Mouse (Mus musculus) lung, postnatal 10 days (tissue): Measurements from ENCODE around the gene Gm28374.
"Not testable (repeated sequence)": the region's sequence is repeated elsewhere in the genome, so short reads cannot be mapped to it uniquely, and the experiment has no call there.

Experiments used
- DNase-seq: peaks from one replicate; pipeline ENCODE4 v3.0.0; 2021

Gm28374 gene

GRCm38 (mm10) chr19:6082156-6082555, at the start of gene Gm28374:
Gene Gm28374, minus strand, starts transcription at chr19:6082256.
- no peak for DNase-seq

- not testable (repeated sequence) for DNase-seq
Observed at GRCm38 (mm10) chr19:6130414-6131128, 48.5 kb upstream of the Gm28374 start.

- DNase-seq: peak; percentile 99
Observed at GRCm38 (mm10) chr19:6127760-6128341, 45.8 kb upstream of the Gm28374 start, which contains the start of gene Snx15. Gene Snx15, minus strand, starts transcription at chr19:6128304.

GRCm38 (mm10) chr19:6126789-6127580, 44.9 kb upstream of the Gm28374 start:
- DNase-seq: no peak

GRCm38 (mm10) chr19:6126289-6126688, 44.2 kb upstream of the Gm28374 start:
- peak; percentile 75 for DNase-seq

GRCm38 (mm10) chr19:6124898-6125297, 42.8 kb upstream of the Gm28374 start:
- no peak for DNase-seq

GRCm38 (mm10) chr19:6123330-6123729, 41.3 kb upstream of the Gm28374 start:
- DNase-seq: peak; percentile 43

GRCm38 (mm10) chr19:6121761-6122160, 39.7 kb upstream of the Gm28374 start:
- no peak for DNase-seq

GRCm38 (mm10) chr19:6118677-6119185, 36.7 kb upstream of the Gm28374 start:
- peak; percentile 26 for DNase-seq

GRCm38 (mm10) chr19:6117986-6118676, 36.1 kb upstream of the Gm28374 start, which contains the start of gene Sac3d1:
Gene Sac3d1, minus strand, starts transcription at chr19:6118650.
- DNase-seq: peak; percentile 96

- no peak for DNase-seq
Observed at GRCm38 (mm10) chr19:6117346-6117985, 35.4 kb upstream of the Gm28374 start.

- DNase-seq: no peak
Observed at GRCm38 (mm10) chr19:6116113-6116850, 34.2 kb upstream of the Gm28374 start.

GRCm38 (mm10) chr19:6113116-6113515, 31.1 kb upstream of the Gm28374 start:
- DNase-seq: no peak

GRCm38 (mm10) chr19:6105586-6105985, 23.5 kb upstream of the Gm28374 start, which contains the start of gene Naaladl1:
Gene Naaladl1, plus strand, starts transcription at chr19:6105782.
- DNase-seq: no peak

GRCm38 (mm10) chr19:6104476-6104875, 22.4 kb upstream of the Gm28374 start:
- DNase-seq: no peak

GRCm38 (mm10) chr19:6102169-6102853, 20.3 kb upstream of the Gm28374 start:
- DNase-seq: no peak

GRCm38 (mm10) chr19:6101186-6101585, 19.1 kb upstream of the Gm28374 start:
- no peak for DNase-seq

- no peak for DNase-seq
Observed at GRCm38 (mm10) chr19:6097847-6098246, 15.8 kb upstream of the Gm28374 start.

GRCm38 (mm10) chr19:6094119-6094518, 12.1 kb upstream of the Gm28374 start, which contains the start of gene AC131692.1:
Gene AC131692.1, plus strand, starts transcription at chr19:6094419.
- DNase-seq: no peak

- no peak for DNase-seq
Observed at GRCm38 (mm10) chr19:6088841-6089240, 6.8 kb upstream of the Gm28374 start.
